Mouse (Mus musculus) small intestine, adult 2 months (tissue): Measurements from ENCODE around the gene Tpsb2. TPM values are rescaled to one million over a fixed set of nuclear protein-coding genes. Genes with fewer than 3 reads are reported as not detected.

Source experiments
- H3K27ac ChIP-seq: fragments of 200-500 bp; 2 replicates; pipeline ENCODE4 v1.5.1; 2012; ENCODE audit warnings: low read depth, low read length, control low read depth, inconsistent platforms; ENCODE audit not compliant: insufficient read depth
- H3K27me3 ChIP-seq: fragments of 200-500 bp; 2 replicates; pipeline ENCODE4 v1.6.1; 2012; ENCODE audit warnings: mild to moderate bottlenecking, moderate library complexity, low read length, inconsistent platforms; ENCODE audit not compliant: control insufficient read depth, insufficient read depth
- H3K36me3 ChIP-seq: fragments of 200-500 bp; 2 replicates; pipeline ENCODE4 v1.6.1; 2012; ENCODE audit warnings: mild to moderate bottlenecking, low read length, control low read depth, inconsistent platforms; ENCODE audit not compliant: control insufficient read depth, insufficient read depth
- H3K4me1 ChIP-seq: fragments of 200-500 bp; 2 replicates; pipeline ENCODE4 v1.6.1; 2012; ENCODE audit warnings: low read length, inconsistent platforms, mixed read lengths; ENCODE audit not compliant: control insufficient read depth, insufficient read depth, insufficient read length
- H3K4me3 ChIP-seq: fragments of 200-500 bp; 2 replicates; pipeline ENCODE4 v1.5.1; 2012; ENCODE audit warnings: low read depth, mild to moderate bottlenecking, control low read depth, inconsistent platforms, low read length, moderate library complexity
- CTCF ChIP-seq: fragments of 200-500 bp; IDR thresholded peaks from 2 replicates; pipeline ENCODE4 v1.5.1; 2012; ENCODE audit warnings: low read depth, mild to moderate bottlenecking, control low read depth, inconsistent platforms, low read length, moderate library complexity, mixed read lengths; ENCODE audit not compliant: insufficient replicate concordance, insufficient read length; ENCODE audit errors: extremely low read depth
- POLR2A ChIP-seq: fragments of 200-500 bp; IDR thresholded peaks from 2 replicates; pipeline ENCODE4 v1.6.1; 2012; ENCODE audit warnings: low read depth, mild to moderate bottlenecking, control low read depth, inconsistent platforms, low read length, moderate library complexity
- WGBS: fragments of 180-500 bp; shearing (Covaris S2); methylation state at CpG from one replicate; pipeline ENCODE4 v1.1.7; 2018; 5-methylcytosine and 5-hydroxymethylcytosine counted together
- polyA plus RNA-seq: library from polyadenylated mRNA; depleted of rRNA; stranded (reverse); fragments of >200 nt; gene quantifications from 2 replicates; pipeline ENCODE4 v1.2.3, GENCODE M21; 2012; rRNA removed

Tpsb2 gene
- 3.8 TPM in 1 of 2 replicates, not detected in the other for polyA plus RNA-seq

DNA sequence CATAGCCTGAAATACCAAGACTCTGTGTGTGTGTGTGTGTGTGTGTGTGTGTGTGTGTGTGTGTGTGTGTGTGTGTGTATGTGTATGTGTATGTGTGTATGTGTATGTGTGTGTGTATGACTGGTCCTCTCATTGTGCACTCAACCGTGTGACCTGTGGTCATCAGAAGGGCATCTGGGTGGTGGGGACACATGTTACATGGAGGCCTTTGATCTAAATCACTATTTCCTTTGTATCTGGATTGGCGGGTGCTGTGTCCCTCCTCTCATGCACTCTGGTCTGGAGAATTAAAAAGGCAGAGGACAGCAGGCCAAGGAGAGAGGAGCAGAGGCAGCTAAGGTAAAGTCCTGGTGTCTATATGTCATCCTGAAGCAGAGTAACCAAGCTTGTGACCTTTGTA lies at the start of gene Tpsb2:
Gene Tpsb2, plus strand, starts transcription at position 301 of the 400 bp plus-strand sequence.
- H3K27me3 ChIP-seq = no peaks in the 10 kb centered on the region; the same call in 1 of the 2 replicates
- TF ChIP-seq POLR2A = no peak
- no peak for TF ChIP-seq CTCF
- H3K36me3 ChIP-seq = no peaks in the 10 kb centered on the region
- no peak within 1 kb of the TSS for H3K4me3 ChIP-seq
- H3K4me1 ChIP-seq = no peaks in the 10 kb centered on the region
- no peak within 1 kb of the TSS for H3K27ac ChIP-seq
- WGBS = 60% methylated on average over 2 of the region's 2 CpGs

DNA sequence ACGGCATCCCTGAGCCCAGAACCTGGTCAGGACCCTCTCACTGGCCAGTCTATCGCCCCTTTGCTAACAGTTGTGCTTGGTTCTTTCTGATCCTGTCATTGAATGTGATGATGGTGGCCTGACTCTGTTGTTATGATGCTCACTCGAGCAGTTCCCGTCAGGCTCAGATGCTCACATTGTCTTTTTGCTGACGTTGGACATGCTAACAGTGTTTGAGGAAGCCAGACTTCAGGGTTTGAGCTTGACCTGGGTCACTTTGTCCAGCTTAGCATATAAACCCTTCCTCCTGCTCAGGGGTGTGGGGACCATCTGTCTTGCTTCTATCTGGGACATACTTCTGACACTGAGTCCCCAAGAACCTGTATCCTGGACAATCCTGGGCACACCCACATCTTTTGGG lies 47.8 kb upstream of the Tpsb2 start, which contains the start of gene Prss29:
Gene Prss29, plus strand, starts transcription at position 301 of the 400 bp plus-strand sequence.
- 75% methylated on average over 5 of the region's 5 CpGs for WGBS
- no peaks in the 10 kb centered on the region for H3K27me3 ChIP-seq
- no peaks in the 10 kb centered on the region for H3K36me3 ChIP-seq
- no peak within 1 kb of the TSS for H3K4me3 ChIP-seq
- H3K27ac ChIP-seq = no peak within 1 kb of the TSS
- H3K4me1 ChIP-seq = no peaks in the 10 kb centered on the region
- TF ChIP-seq CTCF = no peak
- no peak for TF ChIP-seq POLR2A

GRCm38 (mm10) chr17:25320819-25321218 lies 45.3 kb upstream of the Tpsb2 start:
- peaks cover 2% of the 10 kb centered on the region; the same call in 1 of the 2 replicates for H3K27me3 ChIP-seq
- no peaks in the 10 kb centered on the region for H3K4me1 ChIP-seq
- TF ChIP-seq POLR2A (no peak), CTCF (no peak)
- 83% methylated on average over 8 of the region's 8 CpGs for WGBS
- no peaks in the 10 kb centered on the region for H3K36me3 ChIP-seq
- H3K4me3 ChIP-seq = no peak overlapping the region
- no peak overlapping the region for H3K27ac ChIP-seq

DNA sequence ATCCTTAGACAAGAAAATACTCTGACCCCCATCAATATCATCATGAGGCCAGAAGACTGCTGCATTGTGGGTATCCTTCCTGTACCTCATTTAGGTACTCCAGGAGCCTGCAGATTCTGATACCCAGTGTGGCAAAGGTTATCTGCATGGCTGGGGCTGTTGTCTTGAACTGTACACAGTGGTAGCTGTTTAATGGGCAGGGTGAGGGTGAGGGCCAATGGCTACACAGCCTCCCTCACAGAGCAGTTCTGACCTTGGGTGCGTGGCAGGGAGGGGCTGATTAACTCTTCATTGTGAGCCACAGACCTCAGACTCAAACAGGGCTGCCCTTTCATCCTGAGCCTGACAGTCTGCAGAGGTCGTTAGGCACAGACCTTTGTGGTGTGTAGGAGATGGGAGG lies 43.2 kb upstream of the Tpsb2 start:
- TF ChIP-seq POLR2A = no peak
- no peak for TF ChIP-seq CTCF
- WGBS = 3% methylated on average over 2 of the region's 2 CpGs

DNA sequence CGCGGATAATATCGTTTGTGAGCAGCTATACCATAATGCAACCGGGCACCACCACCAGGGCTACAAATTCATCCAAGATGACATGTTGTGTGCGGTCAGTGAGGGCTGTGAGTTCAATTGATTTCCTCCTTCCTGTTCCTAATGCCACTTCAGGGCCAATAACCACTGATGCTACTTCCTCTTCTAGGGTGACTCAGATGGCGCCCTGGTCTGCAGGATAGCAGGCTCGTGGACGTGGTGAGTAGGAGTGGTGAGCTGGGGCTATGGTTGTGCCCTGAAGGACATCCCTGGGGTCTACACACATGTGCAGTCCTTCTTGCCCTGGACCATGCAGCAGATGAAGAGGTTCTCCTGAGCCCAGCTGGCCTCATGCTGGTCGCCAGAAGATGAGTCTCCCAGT lies 33.8 kb upstream of the Tpsb2 start:
- Histone ChIP-seq H3K4me3 (no peak overlapping the region), H3K27ac (no peak overlapping the region), H3K36me3 (no peaks in the 10 kb centered on the region), H3K4me1 (no peaks in the 10 kb centered on the region), H3K27me3 (no peaks in the 10 kb centered on the region)
- 59% methylated on average over 9 of the region's 9 CpGs for WGBS
- TF ChIP-seq CTCF = no peak
- TF ChIP-seq POLR2A = no peak

More for the DNA sequence above, 43.2 kb upstream of the Tpsb2 start:
- Histone ChIP-seq H3K4me1 (no peaks in the 10 kb centered on the region), H3K36me3 (no peaks in the 10 kb centered on the region), H3K27me3 (peaks cover 2% of the 10 kb centered on the region; the same call in 1 of the 2 replicates), H3K4me3 (no peak overlapping the region), H3K27ac (no peak overlapping the region)

GRCm38 (mm10) chr17:25333943-25334342 lies 32.2 kb upstream of the Tpsb2 start:
- TF ChIP-seq CTCF (peak; percentile 77; the same call in 1 of the 2 replicates), POLR2A (no peak)
- Histone ChIP-seq H3K4me1 (no peaks in the 10 kb centered on the region), H3K27ac (no peak overlapping the region), H3K4me3 (no peak overlapping the region), H3K36me3 (no peaks in the 10 kb centered on the region), H3K27me3 (no peaks in the 10 kb centered on the region)
- WGBS = 3% methylated on average over 8 of the region's 8 CpGs

DNA sequence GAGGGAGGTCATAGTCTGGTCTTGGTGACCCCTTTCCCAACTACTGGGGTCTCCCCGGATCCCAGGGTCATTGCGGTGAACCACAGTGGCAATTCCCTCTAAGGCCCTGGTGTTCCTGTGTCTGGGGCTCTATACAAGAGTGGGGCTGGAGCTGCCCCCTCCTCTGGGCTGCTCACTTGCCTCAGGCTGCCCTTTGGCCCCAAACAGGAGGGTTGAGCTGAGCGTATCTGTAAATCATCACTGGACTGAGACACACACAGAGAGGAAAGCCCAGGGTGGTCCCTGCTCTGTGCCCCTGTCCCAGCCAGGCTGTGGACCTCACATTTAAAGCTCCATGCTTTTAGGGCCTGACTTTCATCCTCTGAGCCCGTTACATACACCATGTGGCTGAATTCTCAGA lies 27.9 kb upstream of the Tpsb2 start:
- no peak for TF ChIP-seq POLR2A
- no peak for TF ChIP-seq CTCF
- Histone ChIP-seq H3K4me3 (no peak overlapping the region), H3K27me3 (no peaks in the 10 kb centered on the region), H3K4me1 (no peaks in the 10 kb centered on the region), H3K27ac (no peak overlapping the region), H3K36me3 (no peaks in the 10 kb centered on the region)
- 70% methylated on average over 4 of the region's 4 CpGs for WGBS
